Mouse (Mus musculus): ENCODE data around the gene Crtc3. TPM values are rescaled to one million over a fixed set of nuclear protein-coding genes. Genes with fewer than 3 reads are reported as not detected.

The Crtc3 gene
- total and polyA plus RNA-seq, 3 experiments, result 4.2 to 15.8 TPM; not detected in 1

GRCm38 (mm10) chr7:80667190-80667589 lies 21.5 kb downstream of the Crtc3 start (continued):
- TF ChIP-seq ZMIZ1 (IDR thresholded peaks at IDR 0.05; ENCODE audit: low read depth, low read length), result no peak
- no peak for TF ChIP-seq UBTF (IDR thresholded peaks at IDR 0.05; ENCODE audit: borderline replicate concordance, insufficient read depth, low read depth, low read length)

- Histone ChIP-seq H3K36me3 (ENCODE audit: control insufficient read depth in 1 of 2, insufficient read depth in 2 of 2, low read length in 2 of 2) (peaks cover 0 to 34% of the 10 kb centered on the region in 2 experiments; a peak in 2 of 4 replicates), H3K27ac (ENCODE audit: control insufficient read depth, low read depth, low read length) (peak overlapping the region; percentile 90), H3K9ac (ENCODE audit: control insufficient read depth, low read depth, low read length, poor library complexity, severe bottlenecking) (peak overlapping the region; percentile 64), H3K79me2 (ENCODE audit: control insufficient read depth, insufficient read depth, low read length, poor library complexity) (peaks cover 3% of the 10 kb centered on the region; the same call in 1 of the 2 replicates), H3K4me1 (ENCODE audit: control insufficient read depth in 1 of 2, insufficient read depth in 2 of 2, low read length in 2 of 2) (peaks cover 14 to 34% of the 10 kb centered on the region in 2 experiments), H3K4me3 (ENCODE audit: control insufficient read depth in 1 of 2, insufficient read depth in 1 of 2, low read depth in 2 of 2, low read length in 2 of 2) (peak overlapping the region; percentile 49 to 56), H3K27me3 (ENCODE audit: control insufficient read depth in 1 of 2, insufficient read depth in 2 of 2, low read length in 2 of 2) (no peaks in the 10 kb centered on the region), H3K9me3 (replicated peaks; ENCODE audit: insufficient read depth, low read length) (no peaks in the 10 kb centered on the region)
- no peak for TF ChIP-seq USF2 (IDR thresholded peaks at IDR 0.05; ENCODE audit: borderline replicate concordance in 1 of 2, insufficient read depth in 1 of 2, low read depth in 1 of 2, low read length in 2 of 2)
- no peak for TF ChIP-seq ZMIZ1 (IDR thresholded peaks at IDR 0.05; ENCODE audit: low read depth, low read length)
- TF ChIP-seq MYB (IDR thresholded peaks at IDR 0.05; ENCODE audit: low read depth, low read length), result no peak
- no peak for TF ChIP-seq MXI1 (IDR thresholded peaks at IDR 0.05; ENCODE audit: low read depth, low read length)
- peak; percentile 51 for DNase-seq (ENCODE audit: low read depth, low spot score)
Observed at GRCm38 (mm10) chr7:80666198-80666915, 22.3 kb downstream of the Crtc3 start.

- Histone ChIP-seq H3K36me3 (ENCODE audit: control insufficient read depth in 1 of 2, insufficient read depth in 2 of 2, low read length in 2 of 2) (peaks cover 0 to 17% of the 10 kb centered on the region in 2 experiments; a peak in 3 of 4 replicates), H3K9ac (ENCODE audit: control insufficient read depth, low read depth, low read length, poor library complexity, severe bottlenecking) (no peak overlapping the region), H3K27me3 (ENCODE audit: control insufficient read depth in 1 of 2, insufficient read depth in 2 of 2, low read length in 2 of 2) (no peaks in the 10 kb centered on the region), H3K27ac (ENCODE audit: control insufficient read depth, low read depth, low read length) (no peak overlapping the region), H3K9me3 (replicated peaks; ENCODE audit: insufficient read depth, low read length) (no peaks in the 10 kb centered on the region), H3K4me1 (ENCODE audit: control insufficient read depth in 1 of 2, insufficient read depth in 2 of 2, low read length in 2 of 2) (peaks cover 4 to 24% of the 10 kb centered on the region in 2 experiments), H3K79me2 (ENCODE audit: control insufficient read depth, insufficient read depth, low read length, poor library complexity) (peaks cover 3% of the 10 kb centered on the region; the same call in 1 of the 2 replicates), H3K4me3 (ENCODE audit: control insufficient read depth in 1 of 2, insufficient read depth in 1 of 2, low read depth in 2 of 2, low read length in 2 of 2) (no peak overlapping the region)
- DNase-seq (ENCODE audit: low read depth, low spot score), result no peak
- no peak for TF ChIP-seq ETS1 (IDR thresholded peaks at IDR 0.05; ENCODE audit: low read depth, low read length)
- no peak for TF ChIP-seq MXI1 (IDR thresholded peaks at IDR 0.05; ENCODE audit: low read depth, low read length)
Observed at GRCm38 (mm10) chr7:80661082-80661481, 27.6 kb downstream of the Crtc3 start.

- H3K27ac ChIP-seq (ENCODE audit: control insufficient read depth, low read depth, low read length), result no peak overlapping the region
- no peak overlapping the region for H3K4me3 ChIP-seq (ENCODE audit: control insufficient read depth in 1 of 2, insufficient read depth in 1 of 2, low read depth in 2 of 2, low read length in 2 of 2)
- H3K79me2 ChIP-seq (ENCODE audit: control insufficient read depth, insufficient read depth, low read length, poor library complexity), result peaks cover 2% of the 10 kb centered on the region; the same call in 1 of the 2 replicates
- no peak overlapping the region for H3K9ac ChIP-seq (ENCODE audit: control insufficient read depth, low read depth, low read length, poor library complexity, severe bottlenecking)
- H3K4me1 ChIP-seq (ENCODE audit: control insufficient read depth in 1 of 2, insufficient read depth in 2 of 2, low read length in 2 of 2), result peaks cover 4 to 21% of the 10 kb centered on the region in 2 experiments
- peaks cover 0 to 12% of the 10 kb centered on the region in 2 experiments; a peak in 3 of 4 replicates for H3K36me3 ChIP-seq (ENCODE audit: control insufficient read depth in 1 of 2, insufficient read depth in 2 of 2, low read length in 2 of 2)
- TF ChIP-seq POLR2AphosphoS2 (IDR thresholded peaks at IDR 0.05; ENCODE audit: low read length) (no peak), SIN3A (IDR thresholded peaks at IDR 0.05; ENCODE audit: low read length) (no peak), TCF12 (IDR thresholded peaks at IDR 0.05; ENCODE audit: low read depth, low read length) (no peak), POLR2AphosphoS5 (IDR thresholded peaks at IDR 0.05; ENCODE audit: borderline replicate concordance, low read depth, low read length) (no peak), SMC3 (IDR thresholded peaks at IDR 0.05; ENCODE audit: low read depth, low read length) (no peak), GABPA (IDR thresholded peaks at IDR 0.05; ENCODE audit: low read depth, low read length) (no peak), ZMIZ1 (IDR thresholded peaks at IDR 0.05; ENCODE audit: low read depth, low read length) (no peak), MYC (IDR thresholded peaks at IDR 0.05; ENCODE audit: low read depth, low read length) (no peak)
- no peaks in the 10 kb centered on the region for H3K9me3 ChIP-seq (replicated peaks; ENCODE audit: insufficient read depth, low read length)
- no peaks in the 10 kb centered on the region for H3K27me3 ChIP-seq (ENCODE audit: control insufficient read depth in 1 of 2, insufficient read depth in 2 of 2, low read length in 2 of 2)
- DNase-seq (ENCODE audit: low read depth, low spot score), result no peak
Observed at GRCm38 (mm10) chr7:80660619-80661018, 28.1 kb downstream of the Crtc3 start.
